Mouse (Mus musculus) cerebellum, adult 2 months (tissue): ENCODE measurements around the gene Fam222a.

Experiments used
- CTCF ChIP-seq: fragments of 200-500 bp; IDR thresholded peaks from 2 replicates; pipeline ENCODE4 v1.5.1; 2011; ENCODE audit warnings: low read depth, mild to moderate bottlenecking, control low read depth, low read length, moderate library complexity, borderline replicate concordance; ENCODE audit not compliant: insufficient read depth
- POLR2A ChIP-seq: fragments of 200-500 bp; IDR thresholded peaks from 2 replicates; pipeline ENCODE4 v1.6.1; 2011; ENCODE audit warnings: low read length, control low read depth, borderline replicate concordance; ENCODE audit not compliant: insufficient read depth

DNA sequence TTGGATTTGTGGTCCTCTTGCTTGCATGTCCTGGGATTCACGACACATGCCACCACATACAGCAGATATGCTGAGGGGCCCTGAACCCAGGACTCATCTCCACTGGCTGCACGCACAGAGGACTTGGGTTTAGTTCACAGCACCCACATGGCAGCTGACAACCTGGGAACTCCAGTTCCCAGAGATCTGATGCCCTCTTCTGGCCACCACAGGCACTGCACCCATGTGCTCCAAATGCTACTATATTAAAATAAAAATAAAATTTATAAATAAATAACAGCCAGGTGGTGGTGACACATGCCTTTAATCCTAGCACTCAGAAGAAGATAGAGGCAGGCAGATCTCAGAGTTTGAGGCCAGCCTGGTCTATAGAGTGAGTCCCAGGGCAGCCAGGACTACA is 12.4 kb upstream of the Fam222a start:
- TF ChIP-seq POLR2A (no peak), CTCF (no peak)
